In the genomic region with DNA sequence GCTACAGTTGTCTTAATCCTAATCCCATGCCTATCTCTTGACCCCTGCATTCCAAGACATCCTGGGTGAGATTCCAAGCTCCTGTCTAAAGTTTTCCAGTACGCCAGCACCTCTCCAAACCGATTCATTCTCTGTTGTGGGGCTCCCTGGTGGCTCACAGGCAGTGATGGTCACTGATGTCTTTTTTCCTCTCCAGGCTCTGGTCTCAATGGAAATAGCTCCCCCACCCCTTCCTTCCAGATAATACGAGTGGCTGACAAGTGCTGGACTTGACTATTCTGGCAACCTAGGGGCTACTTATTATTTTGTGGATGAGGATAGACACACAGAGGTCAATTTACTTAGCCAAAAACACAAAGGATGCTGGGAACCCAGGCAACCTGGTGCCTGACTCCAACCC, we compare ENCODE assay signal across 21 mouse cellular contexts.
"Had no signal": no experiment of that assay in that cellular context is flagged by ENCODE, and none has a peak within 500 bp of the region (broad histone marks: within the 10 kb centered on the region; RNA-seq: fewer than 3 reads in every experiment).

No protein-coding gene starts in this region.

- H3K36me3 ChIP-seq: intestine, embryonic 15.5 days; kidney, embryonic 15.5 days; lung, embryonic 15.5 days; midbrain, embryonic 12.5 days; neural tube, embryonic 13.5 days; stomach, embryonic 15.5 days had no signal

- DNase-seq: kidney, adult 11 months; kidney, adult 8-10 months; kidney, postnatal 10 days; kidney, postnatal 36 days; layer of hippocampus, postnatal 36 days; lung, adult 18-20 months; lung, postnatal 10 days; lung, postnatal 4 days; retina, postnatal 1 day; right cerebral cortex, postnatal 25 days; spleen, adult 18-20 months; thymus, postnatal 25 days had no signal

- H3K4me3 ChIP-seq: intestine, embryonic 15.5 days; kidney, embryonic 15.5 days; left cerebral cortex, adult 2 months; lung, embryonic 15.5 days; midbrain, embryonic 12.5 days; myocyte; neural tube, embryonic 13.5 days; stomach, embryonic 15.5 days had no signal

- H3K9ac ChIP-seq: intestine, embryonic 15.5 days; kidney, embryonic 15.5 days; lung, embryonic 15.5 days; midbrain, embryonic 12.5 days; neural tube, embryonic 13.5 days; stomach, embryonic 15.5 days had no signal

- ATAC-seq: intestine, embryonic 15.5 days; midbrain, embryonic 16.5 days had no signal

- H3K4me2 ChIP-seq: intestine, embryonic 15.5 days; kidney, embryonic 15.5 days; lung, embryonic 15.5 days; midbrain, embryonic 12.5 days; neural tube, embryonic 13.5 days; stomach, embryonic 15.5 days had no signal

- H3K27ac ChIP-seq: intestine, embryonic 15.5 days; kidney, embryonic 15.5 days; lung, embryonic 15.5 days; midbrain, embryonic 12.5 days; neural tube, embryonic 13.5 days; stomach, embryonic 15.5 days had no signal

- H3K9me3 ChIP-seq: intestine, embryonic 15.5 days; kidney, embryonic 15.5 days; lung, embryonic 15.5 days; midbrain, embryonic 12.5 days; neural tube, embryonic 13.5 days; stomach, embryonic 15.5 days had no signal
